Mouse (Mus musculus): Measurements from ENCODE around the gene Plscr2.

DNA sequence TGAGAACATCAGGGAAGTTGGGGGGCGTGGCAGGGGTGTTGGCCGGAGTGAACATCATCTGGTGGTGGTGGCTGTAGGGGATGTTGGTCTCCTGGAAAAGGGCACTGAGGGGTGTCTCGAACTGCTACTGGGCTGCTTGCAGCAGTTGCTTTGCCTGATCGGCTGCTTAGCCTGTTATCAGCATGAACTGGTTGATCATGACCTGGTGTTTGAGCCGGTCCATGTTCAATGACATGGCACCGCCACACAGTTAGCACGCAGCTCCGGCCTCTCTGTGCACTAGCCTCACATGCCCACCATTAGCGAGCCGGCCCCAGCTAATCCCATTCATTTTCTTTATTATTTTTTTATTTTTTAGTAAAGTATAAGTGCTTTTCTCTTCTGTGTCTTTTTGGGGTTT is 59.4 kb downstream of the Plscr2 start:
- no peak for TF ChIP-seq POLR2A (IDR thresholded peaks at IDR 0.05; ENCODE audit: borderline replicate concordance, insufficient read depth, low read length)
- TF ChIP-seq CTCF (IDR thresholded peaks at IDR 0.05; ENCODE audit: borderline replicate concordance, insufficient read depth, low read depth, low read length): no peak
